Mouse (Mus musculus): ENCODE measurements around the gene Washc4.

Washc4 gene

GRCm38 (mm10) chr10:83632806-83633374, 89.3 kb downstream of the Washc4 start:
- in situ Hi-C loops (cut with MboI, MseI): no loop called here

DNA sequence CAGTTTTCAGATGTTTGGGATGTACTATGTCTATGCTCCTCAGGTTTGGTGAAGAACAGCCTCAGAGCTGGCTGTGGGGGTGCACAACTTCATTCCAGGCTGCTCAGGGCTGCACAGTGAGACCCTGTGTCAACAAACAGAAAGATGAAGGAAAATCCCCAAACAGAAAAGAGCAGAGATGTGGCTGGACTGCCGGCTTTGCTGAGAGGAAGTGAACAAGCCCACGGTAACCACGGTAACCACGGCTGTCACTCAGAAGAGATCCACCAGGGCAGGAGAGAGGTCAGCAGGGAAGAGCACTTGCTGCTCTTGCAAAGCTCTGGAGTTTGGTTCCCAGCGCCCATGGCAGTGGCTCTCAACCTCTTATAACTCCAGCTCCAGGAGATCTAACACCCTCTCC, 90.9 kb downstream of the Washc4 start:
- in situ Hi-C loops (cut with MboI, MseI): no loop called here

GRCm38 (mm10) chr10:83636191-83636590, 92.6 kb downstream of the Washc4 start:
- in situ Hi-C loops (cut with MboI, MseI): no loop called here

GRCm38 (mm10) chr10:83637295-83637694, 93.7 kb downstream of the Washc4 start:
- in situ Hi-C loops (cut with MboI, MseI): no loop called here

DNA sequence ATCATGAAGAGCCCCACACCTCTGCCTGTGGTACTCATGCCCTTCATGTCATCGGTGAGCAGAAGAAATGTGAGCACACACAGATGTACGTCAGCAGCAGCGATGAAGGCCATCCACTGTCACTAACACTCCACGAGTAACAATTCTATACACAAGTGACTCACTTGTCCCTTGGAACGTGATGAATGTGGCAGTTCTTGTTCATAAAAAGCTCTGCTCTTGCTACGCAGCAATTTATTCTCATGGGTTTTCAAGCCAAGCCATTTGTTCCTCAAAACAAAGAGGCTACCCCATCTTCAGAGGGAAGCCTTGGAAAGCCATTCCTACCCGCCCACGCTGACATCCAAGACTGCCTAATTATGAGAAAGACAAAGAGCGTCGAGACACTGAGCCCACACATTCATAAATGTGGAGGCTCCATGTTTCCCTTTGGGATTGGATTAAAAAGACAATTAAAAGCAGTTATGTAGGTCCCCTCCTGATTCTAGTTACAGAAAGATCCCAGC, 96.4 kb downstream of the Washc4 start:
- in situ Hi-C loops (cut with MboI, MseI): no loop called here

GRCm38 (mm10) chr10:83641641-83642040, 98.1 kb downstream of the Washc4 start:
- in situ Hi-C loops (cut with MboI, MseI): no loop called here

- in situ Hi-C loops (cut with MboI, MseI): no loop called here
Observed at GRCm38 (mm10) chr10:83644167-83644566, 100.6 kb downstream of the Washc4 start.

DNA sequence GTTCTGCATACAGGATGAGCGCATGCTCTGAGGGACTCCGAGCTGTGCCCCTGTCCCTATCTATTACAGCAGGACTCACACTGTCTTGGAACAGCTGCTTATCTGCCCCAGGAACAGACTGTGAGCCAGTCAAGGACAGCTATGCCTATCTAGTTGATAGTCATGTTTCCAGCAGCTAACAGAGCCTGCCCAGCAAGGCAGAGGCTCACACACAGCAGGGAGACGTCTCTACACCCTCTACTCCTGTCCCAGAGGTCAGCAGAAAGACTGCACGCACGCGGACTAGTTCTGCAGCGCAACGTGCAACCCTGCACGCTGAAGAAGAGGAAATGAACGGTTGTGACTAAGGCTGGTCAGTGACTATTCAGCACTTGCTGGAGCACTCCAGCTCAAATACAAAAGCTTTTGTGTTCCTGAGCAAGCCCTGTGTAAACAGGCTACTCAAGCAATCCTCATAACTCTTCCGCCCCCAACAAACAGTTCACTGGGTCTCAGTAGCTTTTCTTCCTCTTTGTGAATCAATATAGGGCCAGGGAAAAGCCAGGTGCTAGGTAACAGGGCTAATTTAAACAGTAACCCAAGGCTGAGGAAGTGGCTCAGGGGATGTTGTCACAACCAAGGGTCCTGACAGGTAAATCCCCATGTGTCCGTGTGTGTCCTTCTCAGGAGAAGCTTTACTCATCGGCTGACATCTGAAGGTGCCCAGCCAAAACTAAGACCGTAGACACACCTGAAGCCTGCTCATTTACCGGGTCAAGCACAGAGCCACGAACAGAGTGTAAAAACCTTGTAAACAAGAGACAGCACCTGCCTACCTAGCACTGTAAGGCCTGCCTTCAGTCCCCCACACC, 101.5 kb downstream of the Washc4 start:
- in situ Hi-C loops (cut with MboI, MseI): no loop called here

DNA sequence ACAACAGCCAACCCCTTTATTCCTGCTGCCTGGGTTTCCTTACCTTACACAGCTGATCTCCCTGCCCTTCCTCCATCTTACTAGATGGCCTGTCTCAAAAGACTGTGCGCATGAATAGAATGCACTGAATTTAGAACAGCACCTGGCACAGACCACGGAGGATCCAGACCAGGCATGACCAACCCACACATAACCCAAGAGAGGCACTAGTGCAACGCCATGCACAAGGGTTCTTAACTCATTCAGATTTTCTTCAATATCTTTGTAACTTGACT, 102.1 kb downstream of the Washc4 start:
- in situ Hi-C loops (cut with MboI, MseI): no loop called here
